Mouse (Mus musculus): Measurements from ENCODE around the gene Tmem161a.

Gene Tmem161a

GRCm38 (mm10) chr8:70210538-70210937 is 38.4 kb downstream of the Tmem161a start:
- 20% methylated on average over 8 of the region's 8 CpGs for WGBS

GRCm38 (mm10) chr8:70211275-70211674 is 39.1 kb downstream of the Tmem161a start:
- 46% methylated on average over 1 of the region's 1 CpGs for WGBS

GRCm38 (mm10) chr8:70211726-70212111 is 39.6 kb downstream of the Tmem161a start:
- under 1% methylated on average over 31 of the region's 31 CpGs for WGBS

GRCm38 (mm10) chr8:70212112-70213055 is 40.2 kb downstream of the Tmem161a start, which contains the start of gene Slc25a42:
TSS of gene Slc25a42 (minus strand) at chr8:70212305.
- WGBS = under 1% methylated on average over 66 of the region's 66 CpGs

GRCm38 (mm10) chr8:70214411-70214810 is 42.3 kb downstream of the Tmem161a start:
- WGBS = 76% methylated on average over 3 of the region's 3 CpGs

GRCm38 (mm10) chr8:70215092-70215491 is 42.9 kb downstream of the Tmem161a start:
- WGBS = 77% methylated on average over 5 of the region's 5 CpGs

- 64% methylated on average over 3 of the region's 3 CpGs for WGBS
Measured at GRCm38 (mm10) chr8:70216161-70216560, 44.0 kb downstream of the Tmem161a start.

- 62% methylated on average over 1 of the region's 1 CpGs for WGBS
Measured at GRCm38 (mm10) chr8:70216566-70216965, 44.4 kb downstream of the Tmem161a start.

GRCm38 (mm10) chr8:70219107-70219684 is 47.0 kb downstream of the Tmem161a start:
- WGBS = 44% methylated on average over 5 of the region's 5 CpGs

- WGBS = 82% methylated on average over 8 of the region's 8 CpGs
Measured at GRCm38 (mm10) chr8:70220236-70220840, 48.2 kb downstream of the Tmem161a start.

- 91% methylated on average over 3 of the region's 3 CpGs for WGBS
Measured at GRCm38 (mm10) chr8:70220911-70221310, 48.8 kb downstream of the Tmem161a start.

- 88% methylated on average over 12 of the region's 12 CpGs for WGBS
Measured at GRCm38 (mm10) chr8:70222041-70222440, 49.9 kb downstream of the Tmem161a start.

- 40% methylated on average over 6 of the region's 6 CpGs for WGBS
Measured at GRCm38 (mm10) chr8:70223341-70223740, 51.2 kb downstream of the Tmem161a start.

GRCm38 (mm10) chr8:70227997-70228396 is 55.8 kb downstream of the Tmem161a start:
- 56% methylated on average over 4 of the region's 4 CpGs for WGBS

GRCm38 (mm10) chr8:70230837-70231236 is 58.7 kb downstream of the Tmem161a start:
- WGBS = 94% methylated on average over 9 of the region's 9 CpGs
